Comparison of ENCODE assay signal across 16 mouse cellular contexts in the genomic region with DNA sequence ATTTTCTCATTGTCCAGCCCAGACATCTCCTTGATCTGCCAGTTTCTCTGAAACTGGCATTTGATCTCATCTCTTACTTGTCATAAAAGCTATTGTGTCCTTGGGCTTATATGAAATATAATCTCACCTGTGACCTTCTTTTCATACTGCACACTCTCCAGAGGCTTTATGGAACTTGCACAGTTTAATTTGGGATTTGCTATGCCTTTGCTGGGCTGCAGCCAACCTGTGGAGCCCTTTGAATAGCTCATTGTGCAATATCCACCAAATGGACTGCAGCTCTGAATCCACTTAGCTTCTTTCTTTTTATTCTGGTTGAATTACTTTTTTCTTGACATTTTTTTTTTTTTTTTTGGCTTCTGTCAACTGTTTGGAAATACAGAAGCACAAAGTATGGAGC. TPM values are rescaled to one million over a fixed set of nuclear protein-coding genes. Genes with fewer than 3 reads are reported as not detected.
DNase-seq lines count a peak whose midpoint lies in the region; ATAC-seq and TF ChIP-seq lines count a peak whose summit lies in the region.
"Had no signal": no experiment of that assay in that cellular context is flagged by ENCODE, and none has a peak within 500 bp of the region (broad histone marks: within the 10 kb centered on the region; RNA-seq: fewer than 3 reads in every experiment).

No protein-coding gene starts in this region.

- 0 out of 2 replicates have a peak, but pooled peaks cover 3% of the 10 kb centered on the region for H3K4me1 ChIP-seq in hindbrain, postnatal 0 days (ENCODE audit: insufficient read depth, low read length)
- peaks cover 3% of the 10 kb centered on the region; the same call in 1 of the 2 replicates for H3K4me1 ChIP-seq in hindbrain, embryonic 12.5 days
- no peaks in the 10 kb centered on the region for H3K4me1 ChIP-seq in midbrain, embryonic 15.5 days

- H3K4me3 ChIP-seq in hindbrain, postnatal 0 days (ENCODE audit: low read length) = no peak overlapping the region
- no peak overlapping the region for H3K4me3 ChIP-seq in hindbrain, embryonic 12.5 days
- H3K4me3 ChIP-seq in midbrain, embryonic 15.5 days = no peak overlapping the region
- H3K4me3 ChIP-seq: embryonic facial prominence, embryonic 15.5 days; hindbrain, embryonic 10.5 days had no signal

- H3K4me2 ChIP-seq in hindbrain, postnatal 0 days (ENCODE audit: low read depth, low read length) = no peak overlapping the region
- no peak overlapping the region for H3K4me2 ChIP-seq in hindbrain, embryonic 12.5 days (replicated peaks)
- no peak overlapping the region for H3K4me2 ChIP-seq in midbrain, embryonic 15.5 days
- H3K4me2 ChIP-seq: embryonic facial prominence, embryonic 15.5 days; heart, embryonic 11.5 days had no signal

- H3K9ac ChIP-seq in hindbrain, postnatal 0 days (replicated peaks; ENCODE audit: low read length) = no peak overlapping the region
- no peak overlapping the region for H3K9ac ChIP-seq in hindbrain, embryonic 12.5 days
- no peak overlapping the region for H3K9ac ChIP-seq in midbrain, embryonic 15.5 days
- H3K9ac ChIP-seq: embryonic facial prominence, embryonic 15.5 days had no signal

- no peaks in the 10 kb centered on the region for H3K36me3 ChIP-seq in hindbrain, postnatal 0 days (ENCODE audit: insufficient read depth, low read length)
- H3K36me3 ChIP-seq in hindbrain, embryonic 12.5 days = no peaks in the 10 kb centered on the region
- no peaks in the 10 kb centered on the region for H3K36me3 ChIP-seq in midbrain, embryonic 15.5 days (replicated peaks)
- H3K36me3 ChIP-seq: embryonic facial prominence, embryonic 15.5 days; hindbrain, embryonic 10.5 days had no signal

- H3K27me3 ChIP-seq in hindbrain, postnatal 0 days (ENCODE audit: insufficient read depth, low read length) = no peaks in the 10 kb centered on the region
- no peaks in the 10 kb centered on the region for H3K27me3 ChIP-seq in hindbrain, embryonic 12.5 days
- no peaks in the 10 kb centered on the region for H3K27me3 ChIP-seq in midbrain, embryonic 15.5 days (replicated peaks)
- H3K27me3 ChIP-seq: embryonic facial prominence, embryonic 15.5 days had no signal

- H3K27ac ChIP-seq in hindbrain, postnatal 0 days = no peak overlapping the region
- no peak overlapping the region for H3K27ac ChIP-seq in hindbrain, embryonic 12.5 days
- H3K27ac ChIP-seq in midbrain, embryonic 15.5 days = no peak overlapping the region
- H3K27ac ChIP-seq: embryonic facial prominence, embryonic 15.5 days; hindbrain, embryonic 10.5 days; stomach, postnatal 0 days had no signal

- ATAC-seq in hindbrain, postnatal 0 days = no peak
- no peak for ATAC-seq in hindbrain, embryonic 12.5 days (ENCODE audit: low FRiP score)
- ATAC-seq in midbrain, embryonic 15.5 days (replicated peaks) = peak; percentile 63; the same call in 1 of the 2 replicates
- ATAC-seq in erythroblast, adult 5-6 weeks (replicated peaks; ENCODE audit: low FRiP score, poor library complexity, severe bottlenecking) = no peak

- no peaks in the 10 kb centered on the region for H3K9me3 ChIP-seq in hindbrain, postnatal 0 days (ENCODE audit: low read length)
- H3K9me3 ChIP-seq in hindbrain, embryonic 12.5 days (replicated peaks) = no peaks in the 10 kb centered on the region
- H3K9me3 ChIP-seq in midbrain, embryonic 15.5 days = no peaks in the 10 kb centered on the region
- H3K9me3 ChIP-seq: embryonic facial prominence, embryonic 15.5 days; hindbrain, embryonic 10.5 days had no signal

- TF ChIP-seq CTCF in hindbrain, postnatal 0 days (IDR thresholded peaks at IDR 0.05; ENCODE audit: low read depth) = no peak

- DNase-seq in adrenal gland, postnatal 10 days = peak; percentile 60
- no peak for DNase-seq in adrenal gland, adult 18-20 months (ENCODE audit: low spot score in 2 of 2)
- DNase-seq in hindbrain, postnatal 0 days (ENCODE audit: low spot score) = peak; percentile 48
- DNase-seq in fat pad, adult 2 months (ENCODE audit: extremely low read depth, low read depth, low spot score) = peak; percentile 68
- DNase-seq in cerebellum, postnatal 25 days = no peak
- DNase-seq: kidney, adult 8-10 months; liver; spleen, adult 18-20 months; thymus, postnatal 4 days had no signal

RNA-seq across cellular contexts. Expression of a gene that starts 37.3 kb away (rescaled TPM):
- total RNA-seq in adrenal gland, postnatal 10 days (2021) = 10 to 100 TPM; 13.5 to 19.0 TPM
- total RNA-seq in adrenal gland, adult 18-20 months (2021) = 10 to 100 TPM; 19.8 to 29.9 TPM
- total RNA-seq in hindbrain, postnatal 0 days (2014; rRNA removed) = 22.5 and 29.4 TPM in 2 replicates
- 11.9 and 13.4 TPM in 2 replicates for polyA plus RNA-seq in hindbrain, postnatal 0 days (2015; fragmentation: Nextera tagmentation; extraction: Ambion mirVana)
- 7.6 and 7.8 TPM in 2 replicates for polyA plus RNA-seq in hindbrain, embryonic 12.5 days (2016; fragmentation: Nextera tagmentation; extraction: Ambion mirVana)
- polyA plus RNA-seq in midbrain, embryonic 15.5 days (2015; fragmentation: Nextera tagmentation; extraction: Ambion mirVana) = 9.9 and 10.2 TPM in 2 replicates
- total RNA-seq in erythroblast, adult 5-6 weeks (2015; ENCODE audit: low replicate concordance) = 0.84 and 5.0 TPM in 2 replicates
- total RNA-seq in erythroblast, adult 5-6 weeks (2017; ENCODE audit: low replicate concordance) = 1.5 and 2.1 TPM in 2 replicates

Comparison
In these comparisons a context has a peak if more than half of its experiments do, and no peak if none do; other contexts are left out.
1. DNase-seq: peak in adrenal gland, postnatal 10 days (single experiment), hindbrain, postnatal 0 days (single experiment) and fat pad, adult 2 months (single experiment); none in adrenal gland, adult 18-20 months (0 of 2) and cerebellum, postnatal 25 days (0 of 2).